Mouse (Mus musculus) telencephalon, adult 2 months (tissue): ENCODE results near the gene Zyx.

Experiments used
- DNase-seq: peaks from one replicate; pipeline ENCODE4 v3.0.0-alpha.2; 2011; ENCODE audit warnings: low read depth, low spot score

Gene Zyx

GRCm38 (mm10) chr6:42364607-42365006 lies 15.2 kb downstream of the Zyx start:
- DNase-seq, result no peak

GRCm38 (mm10) chr6:42365215-42365614 lies 15.8 kb downstream of the Zyx start:
- DNase-seq, result no peak

GRCm38 (mm10) chr6:42369870-42370269 lies 20.4 kb downstream of the Zyx start:
- DNase-seq, result no peak

DNA sequence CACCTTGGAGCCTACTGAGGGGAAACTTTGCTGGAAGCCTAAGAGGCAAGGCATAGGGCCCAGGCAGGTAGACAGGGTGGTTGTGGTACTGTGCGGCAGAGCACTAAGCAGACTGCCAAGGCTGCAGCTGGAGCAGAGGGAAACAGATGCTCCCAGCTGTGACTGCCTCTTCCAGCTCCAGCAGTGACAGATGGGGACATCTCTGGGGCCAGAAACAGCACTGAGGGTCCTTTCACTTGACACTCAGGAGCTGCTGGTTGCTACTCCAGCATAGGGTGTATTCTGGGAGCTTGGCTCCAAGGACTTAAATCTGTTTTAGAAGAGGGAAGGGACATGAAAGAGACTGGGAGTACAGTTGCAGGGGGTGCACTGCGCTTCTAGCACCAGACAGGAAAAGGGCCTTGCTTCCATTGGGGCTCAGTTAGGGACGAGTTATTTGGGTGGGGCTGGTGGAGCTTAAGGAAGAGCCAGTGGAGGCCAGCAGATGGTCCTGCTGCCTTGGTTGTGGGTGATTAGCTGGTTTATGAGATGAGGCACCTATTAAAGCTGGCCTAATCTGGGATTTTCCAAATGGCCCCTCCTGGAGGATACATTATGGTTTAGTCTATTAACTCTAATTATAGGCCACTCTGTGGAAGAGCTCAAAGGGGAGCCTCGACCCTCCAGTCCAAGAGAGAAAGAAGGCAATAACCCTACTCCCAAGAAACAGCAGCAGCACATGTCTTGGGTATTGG lies 21.4 kb downstream of the Zyx start:
- DNase-seq, result no peak

DNA sequence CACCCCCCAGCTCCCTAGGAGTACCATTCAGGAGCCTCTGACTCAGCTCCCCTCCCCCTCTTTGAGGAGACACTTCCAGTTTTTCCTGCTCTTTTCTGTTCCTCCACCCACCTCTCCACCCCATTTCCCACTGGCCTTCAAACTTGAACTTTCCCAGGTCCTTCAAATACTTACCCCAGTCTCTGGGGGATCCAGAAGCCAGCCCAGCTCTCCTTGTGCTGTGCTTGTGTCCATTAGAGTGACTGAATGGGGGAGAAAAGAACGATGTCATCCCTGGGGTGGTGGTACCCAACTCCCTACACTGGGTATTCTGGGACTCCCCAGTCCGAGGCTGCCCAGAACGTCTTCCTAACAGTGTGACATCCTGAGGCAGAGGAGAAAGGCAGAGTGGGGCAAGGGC lies 22.6 kb downstream of the Zyx start:
- no peak for DNase-seq

DNA sequence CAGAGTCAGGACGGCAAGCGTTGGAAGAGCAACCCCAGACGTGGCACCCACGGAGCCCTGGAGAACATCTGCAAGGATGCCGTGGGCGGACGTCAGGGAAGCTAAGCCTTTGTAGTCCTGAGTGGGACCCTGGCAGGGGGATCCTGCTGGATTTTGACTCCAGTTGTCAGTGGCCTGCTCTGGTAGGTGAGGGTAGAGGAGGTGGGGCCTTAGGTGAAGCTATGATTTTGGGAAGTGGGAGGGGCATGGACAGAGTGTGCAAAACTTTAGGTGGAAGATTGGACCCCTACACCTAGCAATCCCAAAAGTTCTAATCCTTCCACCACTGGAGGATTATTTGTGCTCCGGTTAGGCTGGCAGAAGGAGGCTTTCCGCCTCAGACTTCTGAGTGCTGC lies 23.0 kb downstream of the Zyx start:
- DNase-seq, result no peak

DNA sequence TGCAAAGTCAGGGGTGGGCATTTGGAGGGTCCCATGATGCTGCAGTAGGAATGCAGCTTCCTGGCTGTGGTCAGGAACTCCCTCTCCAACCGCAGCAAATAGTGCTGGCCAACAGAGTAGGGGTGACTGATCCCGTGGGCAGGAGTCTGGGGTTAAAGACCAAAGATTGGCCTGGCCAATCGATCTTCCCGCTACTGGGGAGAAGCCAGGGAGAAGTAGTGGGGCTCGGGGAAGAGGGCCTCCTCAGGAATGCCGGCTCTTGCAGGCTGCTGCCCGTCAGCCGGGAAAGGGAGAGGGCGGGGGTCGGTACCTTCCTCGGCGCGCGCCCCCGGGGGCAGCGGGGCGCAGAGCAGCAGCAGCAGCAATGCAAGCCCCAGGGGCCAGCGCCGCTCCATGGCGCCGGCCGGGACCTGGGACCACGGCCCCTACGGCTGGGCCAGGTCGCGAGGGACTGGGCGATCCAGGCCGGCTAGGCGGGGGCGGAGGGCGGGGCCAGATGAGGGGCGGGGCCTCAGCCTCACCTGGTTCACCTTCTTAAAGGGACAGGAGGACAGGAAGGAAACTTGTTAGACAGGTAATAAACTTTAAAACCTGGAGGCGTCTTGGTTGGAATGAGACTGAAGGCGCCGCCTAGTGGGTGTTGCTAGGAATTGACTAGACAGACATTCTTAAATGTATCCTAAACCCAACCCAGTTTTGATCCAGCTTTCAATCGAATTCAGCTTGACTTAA lies 23.6 kb downstream of the Zyx start, which contains the start of gene Epha1:
TSS of gene Epha1 (minus strand) at position 453 of the 732 bp plus-strand sequence.
- no peak for DNase-seq

DNA sequence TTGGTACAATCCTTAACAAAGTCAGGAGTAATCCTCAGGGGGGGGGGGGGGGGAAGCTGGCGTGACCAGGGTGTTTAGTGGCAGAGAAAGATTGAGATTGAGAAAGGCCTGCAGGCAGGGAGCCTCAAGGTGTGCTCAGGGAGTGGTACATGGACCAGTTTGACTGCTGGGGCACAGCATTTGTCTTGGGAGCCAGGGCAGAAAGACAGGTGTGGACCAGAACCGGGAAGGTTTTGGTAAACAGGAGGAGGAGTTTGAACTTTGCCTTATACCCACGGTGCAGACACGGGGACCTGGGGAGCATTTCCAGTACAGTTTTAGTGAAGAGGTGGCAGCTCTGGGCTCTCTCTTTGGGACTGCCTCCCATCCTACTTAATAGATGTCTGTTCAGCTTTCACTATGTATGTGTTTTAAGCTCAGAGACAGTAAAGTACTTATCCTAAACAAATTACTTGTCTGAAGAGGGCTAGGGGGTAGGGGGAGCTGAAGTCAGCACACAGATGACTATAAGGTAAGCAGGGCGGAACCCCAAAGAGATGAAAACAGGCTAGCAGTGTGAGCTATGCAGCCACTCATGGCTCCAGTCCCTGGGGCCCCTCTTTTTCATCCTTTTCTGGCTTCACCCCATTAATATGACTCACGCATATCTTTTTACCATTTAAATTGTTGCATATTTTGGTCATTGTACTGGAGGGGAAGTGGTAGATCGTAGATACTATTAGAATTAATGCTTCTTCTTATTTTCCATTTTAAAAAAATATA lies 24.4 kb downstream of the Zyx start:
- no peak for DNase-seq

DNA sequence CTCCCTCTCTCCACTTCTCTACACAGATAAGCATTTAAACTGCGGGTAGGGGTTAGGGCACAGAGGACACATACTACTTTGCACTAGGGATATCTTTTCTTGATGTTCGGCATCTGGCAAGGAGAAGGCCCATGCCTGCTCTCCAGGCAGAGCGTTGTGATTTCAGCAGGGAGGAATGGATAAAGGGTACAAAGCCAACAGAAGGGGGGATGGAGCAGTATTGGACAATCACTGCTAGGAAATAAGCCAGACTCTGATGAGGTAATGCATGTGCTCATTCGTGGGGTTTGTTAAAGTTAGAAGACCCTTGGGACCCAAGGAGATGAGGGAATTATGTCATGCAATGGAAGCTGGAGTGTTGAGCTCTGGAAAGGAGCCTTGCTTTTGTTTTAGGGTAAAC lies 25.3 kb downstream of the Zyx start:
- no peak for DNase-seq

GRCm38 (mm10) chr6:42375131-42375530 lies 25.7 kb downstream of the Zyx start:
- no peak for DNase-seq

DNA sequence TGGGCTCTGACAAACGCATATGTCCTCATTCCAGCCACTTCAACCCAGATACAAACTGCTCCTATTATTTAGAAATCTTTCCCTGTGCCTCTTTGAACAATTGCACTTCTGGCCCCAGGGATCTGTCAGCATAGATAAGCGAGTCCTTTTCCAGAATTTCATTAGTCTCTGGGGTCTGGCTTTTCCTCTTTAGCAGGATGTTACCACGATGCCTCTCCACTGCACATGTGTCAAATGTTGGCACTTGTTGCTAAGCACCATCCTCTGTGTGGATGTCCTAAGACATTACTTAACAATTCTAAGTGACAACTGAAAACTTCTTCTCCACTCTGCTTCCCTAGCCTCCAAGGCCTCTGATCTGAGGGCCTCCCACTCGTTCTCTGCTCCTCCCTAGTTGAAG lies 26.6 kb downstream of the Zyx start:
- DNase-seq, result no peak

DNA sequence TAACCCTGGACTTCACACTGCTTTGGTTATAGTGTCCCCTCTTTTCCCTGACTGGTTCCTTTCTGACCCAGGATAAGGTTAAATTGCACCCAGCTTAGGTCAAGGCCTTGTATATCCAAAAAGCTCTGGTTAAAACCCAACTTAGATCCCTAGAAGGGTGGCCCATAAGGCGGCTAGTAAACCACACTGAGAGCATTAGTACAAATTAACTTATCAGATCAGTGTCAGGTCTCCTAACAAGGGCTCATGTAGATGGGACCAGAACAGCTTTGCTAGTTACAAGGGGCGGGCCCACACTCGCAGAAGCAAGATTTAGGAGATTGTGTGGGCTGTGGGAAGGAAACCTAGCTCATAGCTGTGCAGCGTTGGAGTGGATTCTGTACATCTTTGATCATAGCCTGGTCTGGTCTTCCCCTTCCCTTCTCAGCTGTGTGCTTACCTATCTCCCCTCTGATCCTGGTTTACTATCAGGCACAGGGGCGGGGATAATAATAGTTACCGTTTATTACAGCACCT lies 27.1 kb downstream of the Zyx start:
- no peak for DNase-seq

- no peak for DNase-seq
Observed at GRCm38 (mm10) chr6:42377280-42377679, 27.9 kb downstream of the Zyx start.

GRCm38 (mm10) chr6:42379551-42379950 lies 30.1 kb downstream of the Zyx start:
- DNase-seq, result no peak

DNA sequence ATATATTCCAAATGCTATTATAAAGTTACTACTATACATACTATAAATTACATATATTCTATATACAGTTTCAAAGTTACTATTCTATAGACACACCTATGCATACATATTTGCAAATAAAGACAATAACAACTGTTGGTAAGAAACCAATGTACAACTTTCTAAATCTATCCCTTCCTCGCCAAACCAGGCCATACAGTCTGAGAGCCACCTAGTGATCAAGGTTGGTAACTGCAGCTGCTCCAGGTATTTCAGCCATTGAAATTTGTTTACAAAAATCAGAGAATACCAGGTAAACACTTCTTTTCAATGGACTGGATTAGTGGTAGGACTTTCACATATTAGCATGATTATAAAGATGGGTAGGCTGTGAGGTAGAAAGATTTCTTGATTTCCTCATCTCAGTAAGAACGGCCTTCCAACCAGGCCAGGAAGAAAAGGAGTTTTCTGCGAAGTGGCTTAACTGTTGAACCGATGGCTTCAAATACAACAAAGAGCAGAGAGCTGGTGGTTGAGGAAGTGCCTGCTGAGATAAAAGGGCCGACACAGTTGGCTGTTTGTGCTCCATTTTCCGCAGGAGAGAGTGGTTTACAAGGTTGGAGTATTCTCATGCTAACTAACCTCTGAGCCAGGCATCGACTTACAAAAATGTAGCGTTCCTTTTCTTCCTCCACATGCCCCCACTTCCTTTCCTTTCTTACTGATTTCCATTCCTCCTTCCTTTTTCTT lies 31.1 kb downstream of the Zyx start:
- no peak for DNase-seq

DNA sequence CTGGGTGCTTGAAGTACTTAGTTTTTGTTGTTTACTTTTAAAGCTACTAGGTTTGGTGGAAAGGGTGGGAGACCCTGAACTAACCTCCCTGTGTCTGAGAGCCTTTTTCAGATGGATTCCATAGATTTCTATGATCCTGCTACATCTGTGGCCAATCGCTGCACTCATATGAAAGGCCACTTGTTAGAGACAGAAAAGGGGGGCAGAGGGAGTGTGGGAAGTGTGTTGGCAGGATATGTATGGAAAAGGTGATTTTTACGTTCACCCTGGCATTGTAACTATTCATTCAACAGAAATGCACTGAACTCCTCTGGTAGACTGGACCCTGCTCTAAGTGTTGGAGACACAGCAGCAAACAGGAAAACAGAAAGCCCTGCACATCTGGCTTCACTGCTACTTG lies 31.8 kb downstream of the Zyx start:
- no peak for DNase-seq

DNA sequence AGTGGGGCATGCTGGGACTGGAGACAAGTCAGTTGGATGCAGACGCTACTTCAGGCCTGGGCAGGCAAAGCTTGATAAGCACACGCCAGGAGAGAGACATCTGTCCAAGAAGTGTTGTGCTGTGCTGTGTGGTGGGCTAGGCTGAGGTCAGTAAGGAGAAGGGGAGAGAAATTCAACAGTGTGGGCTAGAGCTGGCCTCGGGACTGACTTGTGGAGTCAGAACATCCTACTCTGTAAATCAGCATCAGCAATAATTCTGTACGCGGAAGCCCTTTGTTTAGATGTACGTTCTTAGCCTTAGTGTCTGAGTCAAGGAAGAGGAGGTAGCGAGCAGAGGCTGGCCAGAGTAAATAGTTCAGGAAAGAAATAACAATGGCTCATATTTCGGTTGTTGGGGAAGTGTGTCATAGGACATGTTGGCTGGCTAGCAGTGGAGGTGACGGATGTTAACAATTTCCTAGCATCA lies 32.5 kb downstream of the Zyx start:
- no peak for DNase-seq

DNA sequence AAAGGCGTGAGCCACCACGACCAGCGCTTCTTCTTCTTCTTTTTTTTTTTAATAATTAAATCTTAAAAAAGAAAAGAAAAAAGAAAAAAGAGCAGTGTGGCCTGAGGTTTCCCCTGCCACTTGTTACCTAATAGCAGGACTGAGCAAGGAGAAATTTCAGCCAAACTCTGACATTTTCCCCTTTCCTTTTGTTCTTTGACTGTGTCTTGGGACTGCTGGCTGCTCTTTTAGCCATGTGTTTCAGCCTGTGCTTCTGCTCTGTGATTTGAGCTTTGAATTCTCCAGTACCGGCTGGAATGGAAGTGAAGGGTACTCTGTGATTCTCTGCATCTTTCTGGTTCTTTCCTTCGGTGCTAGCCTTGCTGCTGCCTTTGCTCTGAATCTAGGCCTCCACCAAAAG lies 33.9 kb downstream of the Zyx start:
- DNase-seq, result no peak

- no peak for DNase-seq
Observed at GRCm38 (mm10) chr6:42385635-42386034, 36.2 kb downstream of the Zyx start.

GRCm38 (mm10) chr6:42391796-42392330 lies 42.4 kb downstream of the Zyx start:
- DNase-seq, result no peak
